Mouse (Mus musculus) erythroblast, embryonic 14.5 days (primary cell): ENCODE measurements around the gene Plaur.
"Not testable (repeated sequence)": the region's sequence is repeated elsewhere in the genome, so short reads cannot be mapped to it uniquely, and the experiment has no call there.

Experiments used
- GATA1 ChIP-seq: IDR thresholded peaks from 2 replicates; pipeline ENCODE4 v1.6.1; 2012; ENCODE audit warnings: low read length, inconsistent platforms, mixed read lengths
- TAL1 ChIP-seq: IDR thresholded peaks from 3 replicates; pipeline ENCODE4 v1.6.1; 2012; ENCODE audit warnings: low read length, inconsistent platforms, mixed read lengths

- not testable (repeated sequence) for TF ChIP-seq GATA1, TAL1
Measured at GRCm38 (mm10) chr7:24483291-24483690, 21.0 kb downstream of the Plaur start.
